In the genomic region with DNA sequence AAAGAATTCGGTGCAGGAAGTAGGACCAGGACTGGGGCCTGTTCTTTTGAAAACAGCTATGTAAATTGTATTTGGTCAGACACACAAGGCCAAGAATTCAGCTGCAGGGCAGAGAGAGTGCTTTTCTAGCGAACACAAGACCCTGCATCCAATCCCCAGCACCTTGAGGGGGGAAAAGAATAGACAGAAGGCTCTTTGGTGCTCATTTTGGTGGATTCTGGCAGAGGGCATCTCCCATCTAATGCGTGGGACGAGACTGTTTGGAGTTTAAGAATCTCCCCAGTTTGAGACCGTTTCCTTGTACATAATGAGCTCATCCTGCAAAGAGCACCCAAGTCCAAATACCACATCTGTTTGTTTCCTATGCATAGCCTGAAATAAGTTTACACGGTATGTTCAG, we compare ENCODE assay signal across 8 mouse cellular contexts. TPM values are rescaled to one million over a fixed set of nuclear protein-coding genes. Genes with fewer than 3 reads are reported as not detected.
A peak's percentile ranks its signal among the peaks of the same experiment; 100 is the strongest.
DNase-seq lines count a peak whose midpoint lies in the region; ATAC-seq and TF ChIP-seq lines count a peak whose summit lies in the region.

No protein-coding gene starts in this region.

- no peak overlapping the region for H3K4me3 ChIP-seq in left cerebral cortex, adult 2 months
- H3K4me3 ChIP-seq in embryonic fibroblast, embryonic 13.5 days (ENCODE audit: insufficient read depth, low read length): no peak overlapping the region
- no peak overlapping the region for H3K4me3 ChIP-seq in intestine, postnatal 0 days (ENCODE audit: low read depth, low read length)
- H3K4me3 ChIP-seq in myocyte: no peak overlapping the region

- peak overlapping the region; percentile 94 for H3K27ac ChIP-seq in left cerebral cortex, adult 2 months
- H3K27ac ChIP-seq in embryonic fibroblast, embryonic 13.5 days (ENCODE audit: insufficient read depth, low read length): peak overlapping the region; percentile 97
- H3K27ac ChIP-seq in intestine, postnatal 0 days (ENCODE audit: low read depth, low read length): peak overlapping the region; percentile 60; the same call in 1 of the 2 replicates

- no peak for TF ChIP-seq POLR2A in embryonic fibroblast, embryonic 13.5 days (IDR thresholded peaks at IDR 0.05; ENCODE audit: low read depth, low read length)
- TF ChIP-seq POLR2A in myocyte (IDR thresholded peaks at IDR 0.05; ENCODE audit: insufficient read length, low read depth): no peak

- ATAC-seq in intestine, postnatal 0 days: no peak

- H3K9ac ChIP-seq in intestine, postnatal 0 days (ENCODE audit: low read depth, low read length): no peak overlapping the region

- WGBS in intestine, postnatal 0 days: 41% methylated on average over 6 of the region's 6 CpGs

- no peaks in the 10 kb centered on the region for H3K9me3 ChIP-seq in intestine, postnatal 0 days (ENCODE audit: control insufficient read depth)

- no peak for TF ChIP-seq CTCF in left cerebral cortex, adult 2 months (IDR thresholded peaks at IDR 0.05)
- TF ChIP-seq CTCF in embryonic fibroblast, embryonic 13.5 days (IDR thresholded peaks at IDR 0.05; ENCODE audit: borderline replicate concordance, insufficient read depth, low read length): no peak
- TF ChIP-seq CTCF in intestine, postnatal 0 days (IDR thresholded peaks at IDR 0.05; ENCODE audit: low read depth): no peak

- H3ac ChIP-seq in myocyte (ENCODE audit: control insufficient read depth, insufficient read length): no peak overlapping the region

- H3K27me3 ChIP-seq in intestine, postnatal 0 days (replicated peaks; ENCODE audit: control insufficient read depth, insufficient read depth, low read length): no peaks in the 10 kb centered on the region
- H3K27me3 ChIP-seq in myocyte (ENCODE audit: control insufficient read depth, insufficient read depth, insufficient read length): no peaks in the 10 kb centered on the region

- peaks cover 20% of the 10 kb centered on the region for H3K4me1 ChIP-seq in embryonic fibroblast, embryonic 13.5 days (ENCODE audit: control insufficient read depth, insufficient read depth, low read length)
- H3K4me1 ChIP-seq in intestine, postnatal 0 days (replicated peaks; ENCODE audit: control insufficient read depth, insufficient read depth, low read length): no peaks in the 10 kb centered on the region; the same call in 1 of the 2 replicates

- H3K79me2 ChIP-seq in myocyte (ENCODE audit: control insufficient read depth, insufficient read depth): no peaks in the 10 kb centered on the region

- no peak for DNase-seq in left cerebral cortex, adult 2 months (ENCODE audit: extremely low spot score in 1 of 2, low spot score in 2 of 2)
- no peak for DNase-seq in left cerebral cortex, adult 18-20 months (ENCODE audit: low spot score in 2 of 2)
- no peak for DNase-seq in cerebellum, postnatal 4 days (ENCODE audit: low spot score in 2 of 2)
- no peak for DNase-seq in right cerebral cortex, postnatal 25 days
- no peak for DNase-seq in ovary, adult 18-20 months (ENCODE audit: low spot score)

- no peaks in the 10 kb centered on the region for H3K36me3 ChIP-seq in intestine, postnatal 0 days (ENCODE audit: control insufficient read depth, insufficient read depth)
- no peaks in the 10 kb centered on the region for H3K36me3 ChIP-seq in myocyte (ENCODE audit: control insufficient read depth, insufficient read depth)

- H3K4me2 ChIP-seq in intestine, postnatal 0 days (replicated peaks; ENCODE audit: low read depth): no peak overlapping the region; the same call in 1 of the 2 replicates
- H3K4me2 ChIP-seq in myocyte (ENCODE audit: low read depth): peak overlapping the region; percentile 79

- intact Hi-C loops in left cerebral cortex, adult 2 months (cut with DNase I): loop anchor here (2.0 to 5.0 kb wide), 2 partner anchors 48 to 571 kb away; no protein-coding TSS in a partner anchor

TF ChIP-seq in myocyte, 11 proteins besides CTCF, POLR2A, EP300 and RAD21:
- TF ChIP-seq USF1 (IDR thresholded peaks at IDR 0.05; ENCODE audit: low read depth) (no peak), CEBPB (IDR thresholded peaks at IDR 0.05; ENCODE audit: insufficient read depth, poor library complexity, severe bottlenecking) (no peak)

RNA-seq across cellular contexts. Expression of a gene that starts 28.6 kb away (rescaled TPM):
- 10 to 100 TPM; 34.0 to 39.1 TPM for total RNA-seq in left cerebral cortex, adult 2 months (2021)
- total RNA-seq in left cerebral cortex, adult 18-20 months (2021): 10 to 100 TPM; 31.6 to 40.1 TPM
- 7.0 and 7.1 TPM in 2 replicates for polyA plus RNA-seq in embryonic fibroblast, embryonic 13.5 days (2011; ENCODE audit: insufficient read length, low read depth, missing spikeins)
- not detected in 2 replicates for polyA plus RNA-seq in intestine, postnatal 0 days (2015; fragmentation: Nextera tagmentation; extraction: Ambion mirVana)
- 0.11 TPM for polyA plus RNA-seq in myocyte (2012; fragmentation: generic; extraction: Trizol)

RNA-seq across cellular contexts. Expression of a gene that starts 37.3 kb away (rescaled TPM):
- 10 to 100 TPM; 76.6 to 78.1 TPM for total RNA-seq in left cerebral cortex, adult 2 months (2021)
- 10 to 100 TPM; 75.2 to 78.2 TPM for total RNA-seq in left cerebral cortex, adult 18-20 months (2021)
- 18.4 and 19.2 TPM in 2 replicates for polyA plus RNA-seq in embryonic fibroblast, embryonic 13.5 days (2011; ENCODE audit: insufficient read length, low read depth, missing spikeins)
- polyA plus RNA-seq in intestine, postnatal 0 days (2015; fragmentation: Nextera tagmentation; extraction: Ambion mirVana): 2.7 and 2.9 TPM in 2 replicates
- 7.6 TPM for polyA plus RNA-seq in myocyte (2012; fragmentation: generic; extraction: Trizol)
